Mouse (Mus musculus) brain, embryonic 18.5 days (tissue): Measurements from ENCODE around the gene Slc35b3.
A peak's percentile ranks its signal among the peaks of the same experiment; 100 is the strongest.

ENCODE experiments used
- DNase-seq: peaks from one replicate; pipeline ENCODE4 v3.0.0-alpha.2; 2012; ENCODE audit warnings: low read depth, low spot score

Gene Slc35b3

GRCm38 (mm10) chr13:38938433-38938832, 22.2 kb downstream of the Slc35b3 start:
- DNase-seq, result no peak

- DNase-seq, result no peak
These were observed 23.7 kb downstream of the Slc35b3 start for GRCm38 (mm10) chr13:38936860-38937471.

GRCm38 (mm10) chr13:38935856-38936446, 24.7 kb downstream of the Slc35b3 start:
- DNase-seq, result no peak

GRCm38 (mm10) chr13:38929843-38930578, 30.7 kb downstream of the Slc35b3 start:
- no peak for DNase-seq

- DNase-seq, result no peak
These were observed 38.0 kb downstream of the Slc35b3 start for GRCm38 (mm10) chr13:38922676-38923075.

GRCm38 (mm10) chr13:38921306-38921705, 39.4 kb downstream of the Slc35b3 start:
- no peak for DNase-seq

GRCm38 (mm10) chr13:38918188-38918885, 42.3 kb downstream of the Slc35b3 start:
- peak; percentile 8 for DNase-seq

- no peak for DNase-seq
These were observed 43.1 kb downstream of the Slc35b3 start for GRCm38 (mm10) chr13:38917556-38917955.

- DNase-seq, result no peak
These were observed 45.9 kb downstream of the Slc35b3 start for GRCm38 (mm10) chr13:38914771-38915170.

GRCm38 (mm10) chr13:38892364-38892763, 68.3 kb downstream of the Slc35b3 start:
- DNase-seq, result no peak
